Mouse (Mus musculus) heart, embryonic 12.5 days (tissue): Measurements from ENCODE around the gene Shmt1. TPM values are rescaled to one million over a fixed set of nuclear protein-coding genes. Genes with fewer than 3 reads are reported as not detected.

Experiments
- ATAC-seq: fragments of 200-750 bp; cut with Nextera tagmentation; 2 replicates; pipeline ENCODE4 v1.8.0; 2017; ENCODE audit warnings: moderate TSS enrichment, moderate library complexity; ENCODE audit not compliant: insufficient number of reproducible peaks, low FRiP score
- H3K27ac ChIP-seq: fragments of 300-500 bp; sonication (generic); 2 replicates; pipeline ENCODE4 v1.5.1; 2016; ENCODE audit warnings: mild to moderate bottlenecking, moderate library complexity; ENCODE audit not compliant: poor library complexity, severe bottlenecking
- H3K27me3 ChIP-seq: fragments of 300-500 bp; sonication (generic); replicated peaks from 2 replicates; pipeline ENCODE4 v1.6.1; 2016; ENCODE audit warnings: mild to moderate bottlenecking, moderate library complexity
- H3K36me3 ChIP-seq: fragments of 300-500 bp; sonication (generic); 2 replicates; pipeline ENCODE4 v1.6.1; 2016; ENCODE audit warnings: mild to moderate bottlenecking, moderate library complexity
- H3K4me1 ChIP-seq: fragments of 300-500 bp; sonication (generic); replicated peaks from 2 replicates; pipeline ENCODE4 v1.6.1; 2016; ENCODE audit warnings: mild to moderate bottlenecking
- H3K4me2 ChIP-seq: fragments of 300-500 bp; sonication (generic); 2 replicates; pipeline ENCODE4 v1.6.1; 2016; ENCODE audit warnings: mild to moderate bottlenecking, moderate library complexity
- H3K4me3 ChIP-seq: fragments of 300-500 bp; sonication (generic); 2 replicates; pipeline ENCODE4 v1.5.1; 2016; ENCODE audit warnings: mild to moderate bottlenecking
- H3K9ac ChIP-seq: fragments of 300-500 bp; sonication (generic); 2 replicates; pipeline ENCODE4 v1.6.1; 2016; ENCODE audit warnings: mild to moderate bottlenecking, moderate library complexity
- H3K9me3 ChIP-seq: fragments of 300-500 bp; sonication (generic); replicated peaks from 2 replicates; pipeline ENCODE4 v1.6.1; 2016; ENCODE audit warnings: mild to moderate bottlenecking, moderate library complexity
- WGBS: fragments of 180-500 bp; shearing (Covaris S2); methylation state at CpG from one replicate; pipeline ENCODE4 v1.1.7; 2016; 5-methylcytosine and 5-hydroxymethylcytosine counted together
- polyA plus RNA-seq: library from polyadenylated mRNA; unstranded; fragments of >200 nt; fragmentation: Nextera tagmentation; extraction: Ambion mirVana; gene quantifications from 2 replicates; pipeline ENCODE4 v1.2.1, GENCODE M21; 2016

Gene Shmt1
- polyA plus RNA-seq, 1 experiment from 2014 or later, result 34.5 TPM

- H3K27me3 ChIP-seq, result no peaks in the 10 kb centered on the region
- 88% methylated on average over 2 of the region's 2 CpGs for WGBS
- peaks cover 85% of the 10 kb centered on the region for H3K36me3 ChIP-seq
- H3K9me3 ChIP-seq, result no peaks in the 10 kb centered on the region
- H3K9ac ChIP-seq, result no peak overlapping the region
- H3K4me2 ChIP-seq, result no peak overlapping the region
- H3K4me1 ChIP-seq, result 0 out of 2 replicates have a peak, but pooled peaks cover 4% of the 10 kb centered on the region
- no peak overlapping the region for H3K27ac ChIP-seq
- no peak overlapping the region for H3K4me3 ChIP-seq
- no peak for ATAC-seq
Observed at GRCm38 (mm10) chr11:60790472-60790871, 21.0 kb downstream of the Shmt1 start.

DNA sequence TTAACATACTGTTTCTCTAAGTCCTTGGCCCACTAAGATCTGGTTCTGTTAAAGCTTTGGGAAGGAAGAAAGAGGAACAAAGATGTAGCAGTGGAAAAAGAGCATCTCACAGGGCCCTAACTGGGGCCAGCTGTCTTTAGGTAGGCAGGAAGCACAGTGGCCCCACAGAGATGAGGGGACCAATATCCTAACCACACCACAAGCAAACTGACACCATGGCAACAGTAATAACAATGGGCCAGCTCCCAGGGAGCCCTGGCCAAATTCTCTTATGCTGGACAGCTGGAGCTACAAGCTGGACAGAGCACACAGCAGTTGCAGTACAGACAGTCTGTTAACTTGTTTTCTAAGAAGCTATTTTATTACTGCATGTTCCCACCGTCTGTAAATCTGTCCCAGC is 23.9 kb downstream of the Shmt1 start:
- Histone ChIP-seq H3K27me3 (no peaks in the 10 kb centered on the region), H3K36me3 (peaks cover 85% of the 10 kb centered on the region), H3K4me2 (no peak overlapping the region), H3K27ac (no peak overlapping the region), H3K4me3 (no peak overlapping the region), H3K9me3 (no peaks in the 10 kb centered on the region), H3K4me1 (0 out of 2 replicates have a peak, but pooled peaks cover 4% of the 10 kb centered on the region), H3K9ac (no peak overlapping the region)
- ATAC-seq, result no peak
- 80% methylated on average over 1 of the region's 1 CpGs for WGBS

DNA sequence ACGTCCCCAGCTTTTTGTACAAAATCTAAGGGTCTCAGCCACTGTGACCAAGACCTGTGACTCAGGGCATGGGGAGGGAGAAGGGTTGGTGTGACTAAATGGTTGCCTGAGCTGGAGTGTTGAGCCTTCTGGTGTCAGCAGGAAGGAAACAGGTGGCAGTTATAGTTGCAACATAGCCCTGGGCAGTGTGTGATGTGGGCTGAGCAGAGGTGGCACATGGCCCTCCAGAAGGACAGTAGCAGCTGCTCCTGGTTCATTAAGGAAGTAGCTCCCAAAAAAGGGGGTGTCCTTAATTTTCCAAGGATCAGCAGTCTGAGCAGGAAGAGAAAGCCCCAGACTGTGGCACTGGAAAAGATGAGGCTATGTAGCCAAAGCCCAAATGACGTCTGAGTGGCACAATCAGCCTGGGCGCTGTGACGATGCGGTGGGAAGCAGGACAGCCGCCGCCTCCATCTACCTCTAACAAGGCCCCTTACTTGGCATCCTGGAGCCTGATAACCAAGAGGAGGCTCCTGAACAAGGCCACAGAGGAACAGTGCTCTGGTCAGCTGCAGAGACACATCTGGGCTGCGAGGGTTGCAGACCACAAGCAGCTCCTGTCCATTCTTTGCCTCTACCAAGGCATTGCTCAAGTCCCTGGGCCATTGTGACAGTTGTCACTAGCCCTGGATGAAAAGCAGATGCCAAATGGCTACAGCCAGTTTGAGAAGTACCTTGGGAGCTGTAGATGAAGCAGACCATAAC is 27.2 kb downstream of the Shmt1 start:
- Histone ChIP-seq H3K27ac (no peak overlapping the region), H3K9me3 (no peaks in the 10 kb centered on the region), H3K36me3 (peaks cover 80% of the 10 kb centered on the region), H3K27me3 (no peaks in the 10 kb centered on the region), H3K9ac (no peak overlapping the region), H3K4me2 (no peak overlapping the region), H3K4me1 (peaks cover 37% of the 10 kb centered on the region), H3K4me3 (no peak overlapping the region)
- no peak for ATAC-seq
- WGBS, result 90% methylated on average over 8 of the region's 8 CpGs

- 89% methylated on average over 10 of the region's 10 CpGs for WGBS
Observed at GRCm38 (mm10) chr11:60779673-60780189, 31.8 kb downstream of the Shmt1 start.

GRCm38 (mm10) chr11:60777801-60778370 is 33.6 kb downstream of the Shmt1 start:
- Histone ChIP-seq H3K4me3 (peak overlapping the region; percentile 86), H3K36me3 (peaks cover 33% of the 10 kb centered on the region), H3K27ac (peak overlapping the region; percentile 79; the same call in 1 of the 2 replicates), H3K9me3 (no peaks in the 10 kb centered on the region), H3K27me3 (no peaks in the 10 kb centered on the region), H3K9ac (peak overlapping the region; percentile 83), H3K4me1 (peaks cover 63% of the 10 kb centered on the region), H3K4me2 (peak overlapping the region; percentile 85)
- ATAC-seq, result no peak
- WGBS, result 25% methylated on average over 16 of the region's 16 CpGs

More at GRCm38 (mm10) chr11:60779673-60780189, 31.8 kb downstream of the Shmt1 start:
- Histone ChIP-seq H3K9me3 (no peaks in the 10 kb centered on the region), H3K9ac (peak overlapping the region; percentile 57), H3K36me3 (peaks cover 47% of the 10 kb centered on the region), H3K4me1 (peaks cover 63% of the 10 kb centered on the region), H3K27ac (no peak overlapping the region), H3K4me3 (peak overlapping the region; percentile 21), H3K27me3 (no peaks in the 10 kb centered on the region), H3K4me2 (peak overlapping the region; percentile 65)
- ATAC-seq, result no peak

DNA sequence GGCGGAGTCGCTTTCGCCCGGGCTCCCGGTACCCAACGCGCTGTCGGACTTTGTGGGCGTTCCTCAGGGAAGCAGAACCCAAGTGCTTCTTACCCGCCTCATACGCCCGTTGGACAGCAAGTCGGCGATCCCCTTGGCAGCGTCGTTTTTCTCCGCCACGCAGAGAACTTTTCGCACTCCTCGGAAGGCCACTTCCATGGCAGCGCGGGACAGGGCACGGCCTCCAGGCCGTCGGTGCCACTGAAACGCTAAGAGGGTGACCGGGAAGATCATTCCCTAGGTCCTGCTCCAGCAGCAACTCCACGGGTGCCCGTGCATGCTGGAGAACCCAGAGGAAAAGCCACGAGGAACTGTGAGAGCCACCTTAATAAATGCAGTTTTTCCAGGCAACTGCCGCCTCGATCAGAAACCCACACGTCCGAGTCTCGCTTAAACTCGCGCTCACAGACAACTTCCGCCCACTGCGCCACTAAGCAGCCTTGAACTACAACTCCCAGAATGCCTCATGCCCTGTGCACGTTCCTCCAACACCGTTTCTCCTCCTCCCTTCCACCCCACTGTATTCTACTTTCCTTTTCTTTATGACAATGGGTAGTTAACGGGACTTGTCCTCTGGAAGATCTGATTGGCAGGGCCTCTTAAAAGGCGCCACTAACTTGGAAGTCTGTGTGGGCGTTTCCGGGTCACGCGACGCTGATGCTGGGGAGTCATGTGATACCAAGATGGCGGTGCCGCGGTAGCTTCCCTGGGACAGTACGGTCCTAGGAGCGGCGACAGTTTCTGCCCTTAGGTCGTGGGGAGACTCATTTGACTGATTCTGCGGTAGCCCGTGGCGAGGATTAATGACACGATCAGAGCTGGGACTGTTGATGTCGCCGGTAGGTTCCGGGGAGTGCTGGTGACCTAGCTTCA is 34.4 kb downstream of the Shmt1 start, which contains the start of the genes Top3a and Smcr8:
TSS of gene Top3a (minus strand) at position 537 of the 912 bp plus-strand sequence.
TSS of gene Smcr8 (plus strand) at position 696 of the 912 bp plus-strand sequence.
- Histone ChIP-seq H3K4me2 (peak within 1 kb of the TSS; percentile 85), H3K9me3 (no peaks in the 10 kb centered on the region), H3K9ac (peak within 1 kb of the TSS; percentile 83), H3K27me3 (no peaks in the 10 kb centered on the region), H3K4me1 (peaks cover 58% of the 10 kb centered on the region), H3K4me3 (peak within 1 kb of the TSS; percentile 86), H3K27ac (peak within 1 kb of the TSS; percentile 79), H3K36me3 (peaks cover 27% of the 10 kb centered on the region)
- peak; percentile 95 for ATAC-seq
- under 1% methylated on average over 62 of the region's 62 CpGs for WGBS

- H3K27me3 ChIP-seq, result no peaks in the 10 kb centered on the region
- peak overlapping the region; percentile 86 for H3K4me3 ChIP-seq
Observed at GRCm38 (mm10) chr11:60776107-60776828, 35.2 kb downstream of the Shmt1 start.

DNA sequence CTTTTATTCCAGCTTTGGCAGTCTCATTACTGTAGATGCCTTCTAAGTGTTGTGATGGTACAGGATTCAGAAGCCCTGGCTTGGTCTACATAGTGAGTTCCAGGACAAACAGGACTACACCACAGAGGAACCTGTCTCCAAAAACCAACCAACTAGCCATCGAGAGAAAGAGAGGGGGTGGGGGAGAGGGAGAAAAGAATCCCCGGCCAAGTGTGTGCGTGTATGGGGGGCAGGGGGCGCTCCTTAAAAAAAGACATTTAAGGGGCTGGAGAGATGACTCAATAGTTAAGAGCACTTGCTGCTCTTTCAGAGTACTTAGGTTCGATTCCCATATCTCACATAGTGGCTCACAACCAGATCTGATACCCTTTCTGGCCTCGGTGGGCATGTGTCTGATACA is 35.9 kb downstream of the Shmt1 start:
- no peak for ATAC-seq
- peak overlapping the region; percentile 79; the same call in 1 of the 2 replicates for H3K27ac ChIP-seq

More at GRCm38 (mm10) chr11:60776107-60776828, 35.2 kb downstream of the Shmt1 start:
- WGBS, result 3% methylated on average over 17 of the region's 17 CpGs
- peak overlapping the region; percentile 83 for H3K9ac ChIP-seq
- H3K9me3 ChIP-seq, result no peaks in the 10 kb centered on the region
- H3K36me3 ChIP-seq, result peaks cover 27% of the 10 kb centered on the region
- H3K27ac ChIP-seq, result peak overlapping the region; percentile 79
- no peak for ATAC-seq
- peaks cover 50% of the 10 kb centered on the region for H3K4me1 ChIP-seq
- peak overlapping the region; percentile 85 for H3K4me2 ChIP-seq

GRCm38 (mm10) chr11:60774841-60775240 is 36.7 kb downstream of the Shmt1 start:
- peaks cover 13% of the 10 kb centered on the region for H3K36me3 ChIP-seq
- no peak overlapping the region for H3K4me3 ChIP-seq
- 45% methylated on average over 1 of the region's 1 CpGs for WGBS
- H3K9me3 ChIP-seq, result no peaks in the 10 kb centered on the region
- H3K27me3 ChIP-seq, result no peaks in the 10 kb centered on the region
- no peak overlapping the region for H3K27ac ChIP-seq
- H3K4me1 ChIP-seq, result peaks cover 35% of the 10 kb centered on the region
- H3K9ac ChIP-seq, result no peak overlapping the region
- no peak for ATAC-seq
- peak overlapping the region; percentile 85 for H3K4me2 ChIP-seq

More for the DNA sequence above, 35.9 kb downstream of the Shmt1 start:
- peaks cover 43% of the 10 kb centered on the region for H3K4me1 ChIP-seq
- H3K4me3 ChIP-seq, result peak overlapping the region; percentile 86
- H3K27me3 ChIP-seq, result no peaks in the 10 kb centered on the region
- H3K36me3 ChIP-seq, result peaks cover 21% of the 10 kb centered on the region
- H3K4me2 ChIP-seq, result peak overlapping the region; percentile 85
- WGBS, result 45% methylated on average over 6 of the region's 6 CpGs
- H3K9ac ChIP-seq, result peak overlapping the region; percentile 83
- no peaks in the 10 kb centered on the region for H3K9me3 ChIP-seq

- H3K4me2 ChIP-seq, result no peak overlapping the region
- no peaks in the 10 kb centered on the region for H3K9me3 ChIP-seq
Observed at GRCm38 (mm10) chr11:60774158-60774689, 37.3 kb downstream of the Shmt1 start.

More at GRCm38 (mm10) chr11:60774158-60774689, 37.3 kb downstream of the Shmt1 start:
- H3K4me3 ChIP-seq, result no peak overlapping the region
- H3K27ac ChIP-seq, result no peak overlapping the region
- WGBS, result 84% methylated on average over 3 of the region's 3 CpGs
- no peaks in the 10 kb centered on the region for H3K27me3 ChIP-seq
- ATAC-seq, result no peak
- H3K36me3 ChIP-seq, result peaks cover 7% of the 10 kb centered on the region
- peaks cover 31% of the 10 kb centered on the region for H3K4me1 ChIP-seq
- H3K9ac ChIP-seq, result no peak overlapping the region
